9 mouse cellular contexts compared by ENCODE assay signal in the genomic region with DNA sequence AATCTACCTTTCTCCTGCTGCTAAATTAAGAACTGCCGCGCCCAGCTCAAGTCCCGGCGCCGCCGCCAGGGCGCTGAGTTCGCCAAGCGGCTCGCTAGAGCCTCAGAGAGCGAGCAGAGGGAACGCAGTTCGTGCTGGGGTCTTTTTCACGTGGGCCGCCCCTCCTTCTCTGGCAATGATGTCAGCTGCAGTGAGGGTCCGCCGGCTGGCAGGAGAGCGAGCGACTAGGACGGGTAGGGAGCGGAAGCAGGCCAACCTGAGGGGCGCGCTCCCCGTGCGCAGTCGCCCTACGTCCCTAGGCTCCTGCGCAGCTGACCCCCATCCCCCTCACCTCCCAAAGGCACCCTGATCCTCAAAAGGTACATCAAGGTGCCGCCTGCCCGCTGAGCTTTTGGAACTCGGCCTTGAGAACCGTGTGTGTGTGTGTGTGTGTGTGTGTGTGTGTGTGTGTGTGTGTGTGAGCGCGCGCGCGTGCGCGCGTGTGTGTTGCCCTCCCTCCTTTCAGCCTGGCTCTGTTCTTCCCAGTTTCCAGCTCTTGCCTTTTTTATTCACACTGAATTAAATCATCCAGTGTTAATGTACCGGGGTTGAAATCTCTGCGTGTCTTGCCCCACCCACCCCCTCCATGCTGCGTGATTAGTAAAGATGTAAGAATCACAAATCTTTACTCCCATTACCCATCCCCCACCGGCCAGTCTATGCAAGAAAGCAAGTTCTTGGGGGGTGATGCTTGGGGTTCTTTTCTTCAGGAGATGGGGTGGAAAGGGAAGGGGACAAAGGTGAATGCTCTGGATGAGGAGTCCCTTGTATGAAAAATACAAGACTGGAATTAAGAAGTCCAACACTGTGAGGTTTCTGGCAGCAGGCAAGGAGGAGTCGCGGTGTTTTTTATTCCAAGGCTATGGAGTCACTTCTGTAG. TPM values are rescaled to one million over a fixed set of nuclear protein-coding genes. Genes with fewer than 3 reads are reported as not detected.
DNase-seq lines count a peak whose midpoint lies in the region; ATAC-seq and TF ChIP-seq lines count a peak whose summit lies in the region.
"Had no signal": no experiment of that assay in that cellular context is flagged by ENCODE, and none has a peak within 500 bp of the region (broad histone marks: within the 10 kb centered on the region; RNA-seq: fewer than 3 reads in every experiment).

No protein-coding gene starts in this region.

- peak overlapping the region; percentile 37 for H3K9ac ChIP-seq in neural tube, embryonic 11.5 days (ENCODE audit: low read length)

- DNase-seq in kidney, adult 2 months, result no peak
- no peak for DNase-seq in kidney, postnatal 14 days
- DNase-seq in cerebellum, adult 9-11 months, result peak; percentile 29
- peak; percentile 17 to 25 for DNase-seq in frontal cortex, postnatal 14 days (ENCODE audit: low spot score in 2 of 2)
- DNase-seq in left cerebral cortex, postnatal 14 days (ENCODE audit: low spot score in 2 of 2), result peak; percentile 16 to 30
- peak; percentile 78 for DNase-seq in neural tube, embryonic 11.5 days (ENCODE audit: low spot score)
- no peak for DNase-seq in spleen, adult 18-20 months

- no peaks in the 10 kb centered on the region for H3K9me3 ChIP-seq in neural tube, embryonic 11.5 days (ENCODE audit: control insufficient read depth, low read length)

- H3K27me3 ChIP-seq in kidney, adult 2 months (replicated peaks; ENCODE audit: control insufficient read depth, insufficient read depth, low read length), result no peaks in the 10 kb centered on the region
- H3K27me3 ChIP-seq in neural tube, embryonic 11.5 days (ENCODE audit: control insufficient read depth, insufficient read depth, low read length), result no peaks in the 10 kb centered on the region

- peak overlapping the region; percentile 46 for H3K4me2 ChIP-seq in neural tube, embryonic 11.5 days (ENCODE audit: low read depth)

- intact Hi-C loops in left cerebral cortex, postnatal 14 days (cut with DNase I), result loop anchor here (10.0 kb wide), 1 partner anchor 232 kb away; no protein-coding TSS in a partner anchor

- peak overlapping the region; percentile 24; the same call in 1 of the 2 replicates for H3K4me3 ChIP-seq in kidney, adult 2 months (ENCODE audit: insufficient read depth, low read depth, low read length)
- peak overlapping the region; percentile 39 for H3K4me3 ChIP-seq in neural tube, embryonic 11.5 days (ENCODE audit: low read depth, low read length)

- no peaks in the 10 kb centered on the region for H3K4me1 ChIP-seq in kidney, adult 2 months (ENCODE audit: control insufficient read depth, insufficient read depth, low read length)
- H3K4me1 ChIP-seq in neural tube, embryonic 11.5 days (ENCODE audit: control insufficient read depth, insufficient read depth, low read length), result no peaks in the 10 kb centered on the region

- no peak overlapping the region for H3K27ac ChIP-seq in kidney, adult 2 months (ENCODE audit: insufficient read depth, low read depth, low read length)
- no peak overlapping the region for H3K27ac ChIP-seq in neural tube, embryonic 11.5 days (ENCODE audit: low read depth, low read length)

- peak; percentile 69 for ATAC-seq in neural tube, embryonic 11.5 days (ENCODE audit: insufficient read depth, low FRiP score, low TSS enrichment)
- no peak for ATAC-seq in erythroid progenitor cell, adult 5-6 weeks (replicated peaks; ENCODE audit: low FRiP score, poor library complexity, severe bottlenecking)

- no peak for TF ChIP-seq POLR2A in kidney, adult 2 months (IDR thresholded peaks at IDR 0.05; ENCODE audit: low read depth, low read length)

- under 1% methylated on average over 31 of the region's 46 CpGs for WGBS in kidney, adult 2 months
- WGBS in neural tube, embryonic 11.5 days, result 8% methylated on average over 29 of the region's 46 CpGs

- TF ChIP-seq CTCF in kidney, adult 2 months (conservative IDR thresholded peaks at IDR 0.05; ENCODE audit: insufficient read depth, insufficient read length, low read depth, low read length), result no peak

- H3K36me3 ChIP-seq in kidney, adult 2 months (ENCODE audit: control insufficient read depth, insufficient read depth, low read length), result no peaks in the 10 kb centered on the region
- H3K36me3 ChIP-seq in neural tube, embryonic 11.5 days (ENCODE audit: control insufficient read depth, insufficient read depth, low read length), result no peaks in the 10 kb centered on the region

RNA-seq across cellular contexts. Expression of gene Pcdh11x, which starts 3.0 kb away (rescaled TPM):
- polyA plus RNA-seq in kidney, adult 2 months (2012; rRNA removed), result 0.02 TPM in 1 of 2 replicates, not detected in the other
- 10 to 100 TPM; 30.6 to 36.7 TPM for total RNA-seq in left cerebral cortex, postnatal 14 days (2021)
- 3.3 and 4.0 TPM in 2 replicates for polyA plus RNA-seq in neural tube, embryonic 11.5 days (2014; fragmentation: Nextera tagmentation; extraction: Ambion mirVana)
- not detected in 2 replicates for total RNA-seq in erythroid progenitor cell, adult 5-6 weeks (2015; ENCODE audit: low replicate concordance)
- not detected in 2 replicates for total RNA-seq in erythroid progenitor cell, adult 5-6 weeks (2017; ENCODE audit: low replicate concordance)

RNA-seq across cellular contexts. Expression of gene H2afb3, which starts 19.8 kb away (rescaled TPM):
- not detected in 2 replicates for polyA plus RNA-seq in kidney, adult 2 months (2012; rRNA removed)
- total RNA-seq in left cerebral cortex, postnatal 14 days (2021), result not detected
- not detected in 2 replicates for polyA plus RNA-seq in neural tube, embryonic 11.5 days (2014; fragmentation: Nextera tagmentation; extraction: Ambion mirVana)
- not detected in 2 replicates for total RNA-seq in erythroid progenitor cell, adult 5-6 weeks (2015; ENCODE audit: low replicate concordance)
- total RNA-seq in erythroid progenitor cell, adult 5-6 weeks (2017; ENCODE audit: low replicate concordance), result not detected in 2 replicates
- total RNA-seq: layer of hippocampus, adult 8-10 months had no signal

Comparison
In these comparisons a context has a peak if more than half of its experiments do, and no peak if none do; other contexts are left out.
1. DNase-seq: peak in cerebellum, adult 9-11 months (single experiment), frontal cortex, postnatal 14 days (2 of 2), left cerebral cortex, postnatal 14 days (2 of 2) and neural tube, embryonic 11.5 days (single experiment); none in kidney, adult 2 months (single experiment), kidney, postnatal 14 days (single experiment) and spleen, adult 18-20 months (0 of 2).
2. RNA of gene Pcdh11x, which starts 3.0 kb away (total RNA-seq): 30.6 to 36.7 TPM in left cerebral cortex, postnatal 14 days; not detected in erythroid progenitor cell, adult 5-6 weeks; every median in the first group is over 10 times any median in the second.